Mouse (Mus musculus) NIH3T3 (cell line): Measurements from ENCODE around the gene Olfr843.

ENCODE experiments used
- DNase-seq: peaks from one replicate; pipeline ENCODE4 v3.0.0-alpha.2; 2012; ENCODE audit warnings: low read depth

Gene Olfr843

DNA sequence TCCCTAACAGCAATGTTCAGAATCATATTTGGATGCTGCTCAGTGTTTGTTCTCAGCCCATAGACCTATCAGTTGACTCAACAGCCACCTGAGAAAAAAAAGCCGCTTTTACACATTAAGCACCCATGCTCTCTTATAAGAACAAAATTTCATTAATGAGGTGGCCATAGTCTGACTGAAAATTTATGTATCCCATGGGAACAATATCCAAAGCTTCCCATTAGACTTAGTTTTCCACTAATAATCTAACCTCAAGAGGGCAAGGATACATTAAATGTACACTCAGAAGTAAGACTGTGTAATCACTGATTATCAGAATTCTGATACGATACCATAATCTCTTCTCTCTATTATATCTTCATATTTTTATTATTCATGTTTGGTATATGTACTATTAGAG is at the start of gene Olfr843:
Gene Olfr843 (minus strand): TSS at position 101 of the 400 bp plus-strand sequence.
- no peak for DNase-seq
